Mouse (Mus musculus) left cerebral cortex, postnatal 10 days (tissue): Measurements from ENCODE around the gene Lgi4. TPM values are rescaled to one million over a fixed set of nuclear protein-coding genes. Genes with fewer than 3 reads are reported as not detected.
A peak's percentile ranks its signal among the peaks of the same experiment; 100 is the strongest.

Source experiments
- DNase-seq, 2 experiments: peaks; one replicate each; pipeline ENCODE4 v3.0.0; 2021 to 2022; ENCODE audit warnings: low spot score in 2 of 2, mixed read lengths in 1 of 2; ENCODE audit errors: extremely low spot score in 1 of 2
- intact Hi-C: fragments of 180-260 bp; cut with DNase I; formaldehyde crosslinking; loops from one replicate; pipeline ENCODE4 v1.15.1; 2025
- total RNA-seq, 2 experiments: library from RNA; stranded (reverse); gene quantifications; 2 replicates each; pipeline ENCODE4 v1.2.3; 2021

Lgi4 gene
- total RNA-seq, result 1 to 10 TPM; 9.0 to 9.2 TPM

- intact Hi-C loops, result loop anchor here (2.0 kb wide), 1 partner anchor 38 kb away; no protein-coding TSS in a partner anchor
- DNase-seq, result peak; percentile 70 to 89
These were observed at the start of gene Lgi4 for GRCm38 (mm10) chr7:31059108-31059507. TSS of gene Lgi4 (plus strand) at chr7:31059342.

GRCm38 (mm10) chr7:31012971-31013370 is 46.2 kb upstream of the Lgi4 start:
- intact Hi-C loops, result no loop called here
- no peak for DNase-seq

DNA sequence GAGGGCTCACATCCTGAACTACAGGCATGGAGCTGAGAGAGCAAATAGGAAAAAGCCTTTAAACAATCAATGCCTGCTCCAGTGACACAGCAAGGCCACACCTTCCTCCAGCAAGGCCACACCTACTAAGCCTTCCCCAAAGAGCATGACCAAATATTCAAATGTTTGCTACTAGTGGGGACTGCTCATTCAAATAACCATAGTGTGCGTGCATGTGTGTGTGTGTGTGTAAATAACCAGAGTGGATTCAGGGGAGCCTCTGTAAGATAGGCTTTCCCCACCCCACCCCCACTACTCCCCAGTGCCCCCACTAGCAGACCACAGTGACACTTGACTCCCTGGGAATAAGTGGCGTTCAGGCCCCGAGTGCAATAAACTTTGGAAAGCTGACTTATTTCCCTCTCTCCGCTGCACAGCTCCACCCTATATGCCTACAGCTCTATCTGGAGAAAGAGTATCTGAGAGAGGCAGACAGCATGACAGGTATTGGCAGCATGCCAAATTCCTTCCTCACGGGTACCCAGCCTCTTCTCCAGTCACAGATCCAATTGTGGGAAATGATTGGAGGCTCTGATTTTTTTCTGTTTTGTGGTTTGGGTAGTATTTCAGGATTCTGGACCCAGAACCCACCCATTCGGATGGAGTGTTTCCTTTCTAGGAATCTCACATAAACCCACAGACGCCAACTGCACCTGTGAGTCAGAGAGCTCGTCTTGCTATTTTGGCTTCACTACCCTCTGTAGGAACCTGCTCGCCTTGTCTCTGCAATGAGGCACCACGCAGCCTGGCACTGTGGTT is 41.8 kb upstream of the Lgi4 start:
- peak; percentile 47 to 52 for DNase-seq
- intact Hi-C loops, result loop anchor here (5.0 kb wide), 1 partner anchor 40 kb away; no protein-coding TSS in a partner anchor

- no peak for DNase-seq
- intact Hi-C loops, result no loop called here
These were observed 30.5 kb upstream of the Lgi4 start for GRCm38 (mm10) chr7:31028609-31029008.

DNA sequence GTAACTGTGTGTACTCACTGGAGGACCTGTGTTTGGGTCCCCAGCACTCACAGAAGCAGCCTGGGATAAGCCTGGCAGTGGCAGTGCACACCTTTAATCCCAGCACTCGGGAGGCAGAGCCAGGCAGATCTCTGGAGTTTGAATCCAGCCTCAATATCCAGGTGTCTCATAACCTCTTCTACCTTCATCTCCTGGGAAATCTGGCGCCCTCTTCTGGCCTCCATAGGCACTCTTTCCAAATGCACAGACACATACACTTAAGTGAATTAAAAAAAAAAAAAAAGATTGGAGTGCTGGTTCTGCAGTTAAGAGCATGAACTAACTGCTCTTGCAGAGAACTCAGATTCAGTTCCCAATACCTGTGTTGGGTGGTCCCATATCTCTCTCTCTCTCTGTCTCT is 28.4 kb upstream of the Lgi4 start:
- DNase-seq, result no peak
- intact Hi-C loops, result no loop called here

DNA sequence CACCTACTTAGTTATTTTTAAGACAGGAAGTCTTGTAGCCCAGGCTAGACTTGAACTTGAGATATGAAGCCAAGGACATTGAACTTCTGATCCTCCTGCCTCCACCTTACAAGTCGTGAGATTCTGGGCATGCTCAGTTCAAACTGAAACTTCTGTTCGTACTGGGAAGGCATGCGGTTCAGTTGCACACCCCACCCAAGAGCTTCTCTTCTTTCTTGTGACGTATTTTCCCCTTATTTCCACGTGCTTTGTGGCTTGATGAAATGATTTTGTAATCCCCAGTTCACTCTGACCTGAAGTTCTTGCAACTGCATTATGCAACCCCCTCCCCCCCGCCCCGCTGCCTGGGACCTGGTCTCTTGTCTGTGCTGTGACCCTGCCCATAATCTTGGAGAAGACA is 27.4 kb upstream of the Lgi4 start:
- intact Hi-C loops, result no loop called here
- DNase-seq, result no peak

DNA sequence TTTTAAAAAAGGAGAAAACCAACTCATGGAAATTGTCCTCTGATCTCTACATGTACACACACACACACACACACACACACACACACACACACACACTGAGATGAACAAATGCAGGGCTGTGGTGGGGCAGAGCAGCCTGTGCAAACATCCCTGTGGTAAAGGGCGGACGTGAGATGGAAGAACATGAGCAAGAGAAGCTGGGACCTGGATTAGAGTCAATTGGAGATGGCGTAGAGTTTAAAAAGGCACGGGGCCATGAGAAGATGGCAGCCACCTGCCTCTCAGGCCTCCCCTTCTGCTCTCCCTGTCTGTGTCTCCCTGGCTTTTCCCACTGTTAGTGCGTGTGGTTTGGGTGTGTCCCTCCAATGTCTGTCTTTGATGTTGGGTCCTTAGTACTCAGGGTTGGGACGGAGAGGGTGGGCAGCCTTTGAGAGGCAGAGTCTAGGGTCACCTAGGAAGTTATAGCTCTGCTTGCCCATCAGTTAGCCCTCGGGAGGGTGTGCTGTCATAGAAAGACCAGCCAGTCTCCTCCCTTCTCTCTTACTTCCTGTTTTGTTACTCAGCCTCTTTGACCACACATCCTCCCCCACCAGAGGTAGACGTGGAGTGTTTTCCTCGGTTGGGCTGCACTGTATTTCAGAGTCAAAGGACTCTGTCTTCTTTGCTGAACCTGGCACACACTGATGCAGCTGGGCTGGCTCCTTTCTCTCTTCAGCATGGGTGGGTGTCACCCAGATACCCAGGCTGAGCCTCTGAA is 25.6 kb upstream of the Lgi4 start:
- DNase-seq, result no peak
- intact Hi-C loops, result no loop called here

DNA sequence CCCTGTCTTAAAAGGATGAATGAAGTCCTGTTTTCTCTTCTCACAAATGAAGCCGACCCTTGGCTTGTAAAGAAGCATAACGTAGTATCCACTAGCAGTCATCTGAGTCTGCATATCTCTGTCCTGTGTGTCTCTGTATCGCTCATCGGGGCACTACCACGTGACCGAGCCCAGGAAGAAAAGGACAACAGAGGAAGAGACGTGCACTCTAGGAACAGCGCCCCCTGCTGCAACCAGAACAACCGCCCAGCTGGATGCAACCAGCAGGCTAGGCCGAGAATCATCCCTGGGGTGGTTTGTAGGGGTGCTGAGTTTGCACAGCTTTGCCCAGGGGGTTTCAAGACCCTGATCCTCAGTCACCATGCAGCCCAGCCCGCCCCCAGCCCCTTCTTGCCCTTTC is 24.4 kb upstream of the Lgi4 start:
- intact Hi-C loops, result no loop called here
- DNase-seq, result peak in 1 of 2 experiments; percentile 55

GRCm38 (mm10) chr7:31035291-31035690 is 23.9 kb upstream of the Lgi4 start:
- no peak for DNase-seq
- intact Hi-C loops, result no loop called here

- DNase-seq, result no peak
- intact Hi-C loops, result no loop called here
These were observed 22.2 kb upstream of the Lgi4 start for GRCm38 (mm10) chr7:31036917-31037316.

DNA sequence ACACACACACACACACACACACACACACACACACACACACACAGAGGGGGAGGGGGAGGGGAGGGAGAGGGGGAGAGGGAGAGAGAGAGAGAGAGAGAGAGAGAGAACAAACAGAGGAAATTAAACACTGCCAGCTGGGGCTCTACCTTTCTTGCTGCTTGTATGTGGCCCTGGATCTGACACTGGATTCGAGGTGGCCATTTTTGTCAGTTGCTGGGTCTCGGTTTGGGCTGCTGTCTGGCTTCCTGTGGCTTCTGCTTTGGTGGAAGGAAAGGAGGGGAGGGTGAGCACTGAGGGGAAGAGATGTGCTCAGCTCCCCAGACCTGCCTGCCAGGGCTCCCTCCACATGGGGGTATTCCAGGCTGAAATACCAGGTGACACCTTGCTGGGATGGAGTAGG is 21.5 kb upstream of the Lgi4 start:
- DNase-seq, result no peak
- intact Hi-C loops, result no loop called here

DNA sequence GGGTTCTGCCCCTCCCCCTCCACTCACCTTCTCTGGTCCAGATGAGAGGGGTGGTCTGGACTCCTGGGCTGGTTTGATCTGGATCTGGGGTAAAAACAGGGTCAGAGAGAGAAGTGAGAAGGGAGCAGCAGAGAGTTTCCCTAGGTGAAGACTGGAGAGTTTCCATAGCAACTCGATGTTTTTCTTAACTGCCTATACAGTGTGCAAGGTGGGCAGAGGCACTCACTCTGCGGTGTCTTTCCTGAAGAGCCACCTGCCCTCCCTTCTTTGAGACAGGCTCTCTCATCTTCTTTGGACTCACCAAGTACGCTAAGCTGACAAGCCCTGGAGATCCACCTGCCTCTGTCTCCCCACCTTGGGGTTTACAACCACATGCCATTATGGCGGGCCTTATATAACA is 20.1 kb upstream of the Lgi4 start:
- intact Hi-C loops, result no loop called here
- no peak for DNase-seq

- intact Hi-C loops, result no loop called here
- DNase-seq, result no peak
These were observed 18.7 kb upstream of the Lgi4 start for GRCm38 (mm10) chr7:31040281-31041022.

DNA sequence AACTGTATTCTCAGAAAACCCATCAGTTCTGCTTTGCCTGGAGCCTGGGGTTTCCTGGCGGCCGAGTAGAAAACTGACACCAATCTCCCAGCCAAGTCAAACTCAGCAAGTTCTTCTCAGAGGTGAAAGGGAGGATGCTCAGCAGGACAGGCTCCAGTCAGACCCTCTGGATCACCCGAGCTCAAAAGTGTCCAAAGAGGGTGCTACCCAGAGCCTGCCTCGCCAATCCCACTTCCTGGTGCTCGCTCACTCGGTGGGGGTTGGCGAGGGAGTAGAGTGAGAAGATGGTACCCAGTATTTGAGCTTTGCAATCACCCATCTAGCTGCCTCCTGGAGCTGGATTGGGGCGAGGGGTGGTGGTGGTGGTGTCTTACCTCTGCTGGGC is 18.1 kb upstream of the Lgi4 start:
- no peak for DNase-seq
- intact Hi-C loops, result no loop called here

DNA sequence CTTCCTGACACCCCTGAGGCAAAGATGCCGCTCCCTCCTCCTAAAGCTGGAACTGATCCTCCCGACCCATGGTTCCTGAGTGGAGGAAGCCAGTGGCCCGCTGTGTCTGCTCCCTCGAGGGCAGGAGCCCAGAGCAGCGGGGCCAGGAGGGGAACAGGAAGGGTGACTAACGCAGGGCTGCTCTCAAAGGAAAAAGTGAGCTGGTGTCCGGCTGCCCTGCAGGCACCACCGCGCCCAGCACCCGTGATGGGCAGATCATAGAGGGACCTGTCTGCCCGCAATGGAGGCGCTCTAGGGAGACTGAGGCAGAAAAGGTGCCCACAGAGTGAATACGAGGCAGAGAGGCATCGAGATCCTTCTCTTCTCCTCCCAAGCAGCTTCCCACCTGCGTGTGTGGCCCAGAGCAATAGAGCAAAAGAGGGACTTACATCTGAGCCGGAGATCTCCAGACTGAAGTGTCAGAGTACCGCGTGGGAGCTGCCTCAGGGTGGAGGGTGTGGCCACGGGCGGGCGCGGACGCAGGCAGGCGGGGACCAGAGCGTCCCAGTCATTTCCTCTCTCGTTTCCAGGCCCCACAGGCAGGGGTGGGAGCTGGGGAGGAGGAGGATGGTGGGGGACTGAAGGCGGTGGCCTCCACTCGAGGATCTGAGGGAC is 17.4 kb upstream of the Lgi4 start:
- intact Hi-C loops, result no loop called here
- DNase-seq, result peak in 1 of 2 experiments; percentile 74

- no peak for DNase-seq
- intact Hi-C loops, result no loop called here
These were observed 16.7 kb upstream of the Lgi4 start, which contains the start of gene Fxyd5 for GRCm38 (mm10) chr7:31042431-31042910. TSS of gene Fxyd5 (minus strand) at chr7:31042481.

DNA sequence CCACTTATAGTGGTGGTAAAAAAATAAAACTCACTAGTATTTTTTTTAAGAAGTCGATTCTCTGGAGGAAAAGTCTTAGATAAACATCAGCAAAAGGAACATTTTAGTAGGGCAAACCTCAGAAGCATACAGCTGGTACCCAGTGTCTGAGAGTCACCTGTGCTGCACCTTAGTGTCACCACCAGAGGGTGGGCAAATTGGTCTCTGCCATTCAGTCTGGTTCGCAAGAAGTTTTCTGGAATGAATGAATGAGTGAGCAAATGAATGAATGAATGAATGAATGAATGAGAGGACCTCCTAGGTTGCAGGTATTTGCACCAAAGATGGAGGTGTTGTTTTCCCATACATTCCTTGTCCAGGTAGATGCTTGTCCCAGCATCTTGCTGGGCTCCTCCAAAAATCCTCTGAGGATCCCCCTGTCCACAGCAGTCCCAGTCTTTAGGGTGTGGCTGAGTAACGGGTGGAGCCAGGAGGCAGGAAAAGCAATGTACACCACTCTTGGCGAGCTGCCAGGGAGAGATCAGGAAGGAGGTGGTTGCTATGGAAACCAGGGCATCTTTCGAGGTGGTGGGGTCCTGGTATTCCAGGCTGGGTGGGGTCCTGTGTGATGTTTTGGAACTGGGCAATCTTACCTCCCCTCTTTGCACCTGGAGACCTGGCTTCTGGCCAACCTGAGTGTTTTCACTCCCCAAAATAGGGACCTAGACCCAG is 9.9 kb upstream of the Lgi4 start:
- DNase-seq, result peak in 1 of 2 experiments; percentile 76
- intact Hi-C loops, result no loop called here

GRCm38 (mm10) chr7:31049846-31050281 is 9.3 kb upstream of the Lgi4 start:
- DNase-seq, result peak; percentile 56 to 77
- intact Hi-C loops, result loop anchor here (5.0 kb wide), 1 partner anchor 93 kb away; the partner anchor contains the start of gene Usf2
